Mouse (Mus musculus): Measurements from ENCODE around the gene Gm7982.
"Not testable (repeated sequence)": the region's sequence is repeated elsewhere in the genome, so short reads cannot be mapped to it uniquely, and the experiment has no call there.

The Gm7982 gene

DNA sequence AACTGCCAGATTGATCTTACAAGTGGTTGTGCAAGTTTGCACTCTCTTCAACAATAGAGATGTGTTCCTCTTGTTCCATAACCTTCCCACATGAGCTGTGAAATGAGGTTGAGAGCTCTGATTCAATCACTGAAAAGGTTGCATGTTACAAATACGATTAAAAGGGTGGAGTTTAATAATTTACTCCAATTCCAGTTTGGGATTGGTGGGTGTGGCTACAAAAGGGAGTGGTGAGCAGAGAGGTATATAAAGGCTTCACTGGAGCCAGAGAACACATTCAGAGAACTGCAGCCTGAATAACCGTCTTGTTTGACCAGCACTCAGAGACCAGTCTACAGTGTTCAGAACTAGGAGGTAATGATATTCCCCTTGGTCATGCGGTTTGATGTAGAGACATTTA is at the start of gene Gm7982:
Gm7982 (plus strand) TSS at position 301 of the 400 bp plus-strand sequence.
- DNase-seq (ENCODE audit: low read depth) = not testable (repeated sequence)

DNA sequence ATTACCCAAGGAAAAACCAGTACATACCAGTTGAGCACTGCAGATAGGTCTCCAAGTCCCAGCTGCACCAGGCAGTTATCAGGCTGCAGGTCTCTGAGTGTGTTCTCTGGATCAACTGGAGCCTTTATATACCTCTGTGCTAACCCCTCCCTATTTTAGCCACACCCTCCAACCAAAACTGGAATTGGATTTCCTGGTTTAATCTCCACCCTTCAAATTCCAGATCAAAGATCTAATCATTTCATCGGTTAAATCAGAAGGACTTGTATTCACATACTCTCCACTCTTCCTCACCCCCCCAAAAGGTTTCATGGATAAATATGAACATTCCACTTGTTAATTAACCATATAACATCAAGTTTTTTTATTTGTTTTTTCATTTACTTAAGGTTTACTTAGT is 5.7 kb upstream of the Gm7982 start, which contains the start of gene Gm7978:
Gm7978 (minus strand) TSS at position 101 of the 400 bp plus-strand sequence.
- DNase-seq (ENCODE audit: low read depth) = not testable (repeated sequence)

DNA sequence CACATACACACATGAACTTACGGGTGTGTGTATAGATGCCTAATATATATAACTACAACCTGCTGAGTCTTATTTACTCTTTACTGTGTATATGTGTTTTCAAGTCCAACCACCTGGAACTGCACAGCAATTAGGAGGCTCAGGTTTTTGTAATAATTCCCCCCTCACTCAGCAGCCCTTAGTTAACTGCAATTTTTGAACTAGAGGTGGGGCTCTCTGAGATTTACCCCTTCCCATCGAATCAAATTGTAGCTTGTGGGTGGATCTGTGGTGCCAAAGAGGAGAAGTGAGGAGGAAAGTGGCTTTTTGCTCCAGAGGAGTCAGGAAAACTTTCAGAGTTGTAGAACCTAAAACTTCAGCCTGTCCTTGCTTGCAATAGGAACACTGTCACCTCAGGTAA is 33.9 kb downstream of the Gm7982 start, which contains the start of gene E330014E10Rik:
E330014E10Rik (plus strand) TSS at position 301 of the 400 bp plus-strand sequence.
- not testable (repeated sequence) for DNase-seq (ENCODE audit: low read depth)
